ENCODE assay signal across 8 mouse cellular contexts in the genomic region with DNA sequence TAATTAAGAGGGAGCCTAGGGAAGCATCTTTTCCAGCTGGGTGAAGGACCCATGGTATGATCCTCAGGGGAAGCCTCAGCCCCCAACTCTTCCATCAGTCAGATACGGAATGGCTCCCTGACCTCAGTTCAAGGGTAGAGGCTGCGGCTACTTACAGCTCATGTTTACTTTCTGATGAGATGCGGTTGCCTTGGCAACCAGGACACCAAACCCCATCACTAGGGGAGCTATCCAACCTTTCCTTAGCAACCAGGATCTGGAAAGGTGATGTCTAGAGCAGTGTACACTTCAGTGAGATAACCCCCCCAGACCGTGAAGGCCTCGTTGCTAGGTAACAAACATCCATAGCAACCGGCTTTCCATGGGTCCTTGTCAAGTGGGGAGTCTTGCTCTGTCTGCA. TPM values are rescaled to one million over a fixed set of nuclear protein-coding genes. Genes with fewer than 3 reads are reported as not detected.
DNase-seq lines count a peak whose midpoint lies in the region; ATAC-seq and TF ChIP-seq lines count a peak whose summit lies in the region.

No protein-coding gene starts in this region.

- H3K4me1 ChIP-seq in heart, adult 2 months (ENCODE audit: control insufficient read depth, insufficient read depth, low read length): peaks cover 15% of the 10 kb centered on the region
- peaks cover 29% of the 10 kb centered on the region for H3K4me1 ChIP-seq in heart, embryonic 11.5 days (ENCODE audit: control insufficient read depth, insufficient read depth, low read length)
- H3K4me1 ChIP-seq in CH12.LX (ENCODE audit: control insufficient read depth in 1 of 2, insufficient read depth in 2 of 2): peaks cover 0 to 35% of the 10 kb centered on the region in 2 experiments; a peak in 2 of 4 replicates
- peaks cover 40% of the 10 kb centered on the region for H3K4me1 ChIP-seq in kidney, embryonic 16.5 days (ENCODE audit: insufficient read depth, low read length)
- H3K4me1 ChIP-seq in stomach, postnatal 0 days (replicated peaks; ENCODE audit: control insufficient read depth, insufficient read depth): peaks cover 11% of the 10 kb centered on the region; the same call in 1 of the 2 replicates

- H3K36me3 ChIP-seq in heart, adult 2 months (ENCODE audit: control insufficient read depth, insufficient read depth, low read length): peaks cover 26% of the 10 kb centered on the region
- peaks cover 23% of the 10 kb centered on the region for H3K36me3 ChIP-seq in heart, embryonic 11.5 days (ENCODE audit: control insufficient read depth, insufficient read depth, low read length)
- peaks cover 35 to 53% of the 10 kb centered on the region in 2 experiments for H3K36me3 ChIP-seq in CH12.LX (replicated peaks in 1 of 2; ENCODE audit: control insufficient read depth in 1 of 2, insufficient read depth in 1 of 2, low read length in 1 of 2)
- peaks cover 34% of the 10 kb centered on the region for H3K36me3 ChIP-seq in kidney, embryonic 16.5 days (ENCODE audit: insufficient read depth, low read length)
- peaks cover 27% of the 10 kb centered on the region for H3K36me3 ChIP-seq in stomach, postnatal 0 days (ENCODE audit: control insufficient read depth, insufficient read depth, low read length)

- ATAC-seq in heart, embryonic 11.5 days (replicated peaks; ENCODE audit: insufficient number of reproducible peaks, low FRiP score, low TSS enrichment): no peak
- no peak for ATAC-seq in kidney, embryonic 16.5 days (ENCODE audit: low FRiP score, low TSS enrichment)
- ATAC-seq in stomach, postnatal 0 days (ENCODE audit: low FRiP score, low TSS enrichment): no peak

- TF ChIP-seq EP300 in heart, adult 2 months (IDR thresholded peaks at IDR 0.05; ENCODE audit: insufficient read depth, low read depth, low read length): peak; percentile 36; the same call in 1 of the 2 replicates
- TF ChIP-seq EP300 in CH12.LX (IDR thresholded peaks at IDR 0.05; ENCODE audit: low read length): no peak
- no peak for TF ChIP-seq EP300 in stomach, postnatal 0 days (optimal IDR thresholded peaks at IDR 0.05)

- TF ChIP-seq POLR2A in heart, adult 2 months (IDR thresholded peaks at IDR 0.05; ENCODE audit: insufficient read depth, low read depth, low read length): no peak; the same call in none of the 2 replicates
- no peak for TF ChIP-seq POLR2A in CH12.LX (IDR thresholded peaks at IDR 0.05; ENCODE audit: low read depth, low read length)

- peak overlapping the region; percentile 99 for H3K27ac ChIP-seq in heart, adult 2 months
- no peak overlapping the region for H3K27ac ChIP-seq in heart, embryonic 11.5 days (ENCODE audit: low read depth, low read length)
- H3K27ac ChIP-seq in CH12.LX (ENCODE audit: insufficient read depth, low read depth): no peak overlapping the region
- no peak overlapping the region for H3K27ac ChIP-seq in kidney, embryonic 16.5 days (ENCODE audit: low read length)
- H3K27ac ChIP-seq in stomach, postnatal 0 days (replicated peaks): peak overlapping the region; percentile 4; the same call in 1 of the 2 replicates

- no peak for TF ChIP-seq CTCF in heart, adult 2 months (IDR thresholded peaks at IDR 0.05)
- no peak for TF ChIP-seq CTCF in CH12.LX (conservative IDR thresholded peaks at IDR 0.05 in 1 of 2, IDR thresholded peaks at IDR 0.05 in 1 of 2; ENCODE audit: low read depth in 2 of 2, low read length in 2 of 2)
- no peak for TF ChIP-seq CTCF in stomach, postnatal 0 days (IDR thresholded peaks at IDR 0.05; ENCODE audit: low read depth)

- peak overlapping the region; percentile 64; the same call in 1 of the 2 replicates for H3K9ac ChIP-seq in heart, adult 2 months (ENCODE audit: low read depth, low read length)
- H3K9ac ChIP-seq in heart, embryonic 11.5 days (ENCODE audit: low read depth, low read length): no peak overlapping the region
- no peak overlapping the region for H3K9ac ChIP-seq in CH12.LX (ENCODE audit: insufficient read depth, low read depth)
- H3K9ac ChIP-seq in kidney, embryonic 16.5 days (replicated peaks; ENCODE audit: low read length): 0 out of 2 replicates have a peak overlapping the region, but pooled peaks have one; percentile 89
- no peak overlapping the region for H3K9ac ChIP-seq in stomach, postnatal 0 days (ENCODE audit: low read length)

- DNase-seq in heart, adult 2 months: no peak
- no peak for DNase-seq in CH12.LX (ENCODE audit: extremely low read depth)
- DNase-seq in embryo, embryonic 10.5 days (ENCODE audit: low spot score): peak; percentile 76
- DNase-seq in stomach, postnatal 0 days (ENCODE audit: low spot score): no peak
- DNase-seq in gastrocnemius, adult 8-10 months (ENCODE audit: low spot score in 2 of 2): no peak
- no peak for DNase-seq in ovary, postnatal 14 days (ENCODE audit: low spot score)

- H3K79me2 ChIP-seq in heart, adult 2 months (replicated peaks; ENCODE audit: control insufficient read depth, insufficient read depth, low read length): no peaks in the 10 kb centered on the region
- peaks cover 3% of the 10 kb centered on the region for H3K79me2 ChIP-seq in CH12.LX (replicated peaks; ENCODE audit: control insufficient read depth, extremely low read depth, insufficient read depth, poor library complexity, severe bottlenecking)

- dilution Hi-C loops in CH12.LX (cut with MboI; ENCODE audit: extremely low pct_ligation_motif_present, extremely low pct_unique_long_range_greater_than_20kb, low sequenced_read_pairs): no loop called here

- no peak overlapping the region for H3K4me2 ChIP-seq in heart, embryonic 11.5 days
- H3K4me2 ChIP-seq in CH12.LX (ENCODE audit: insufficient read depth, low read depth, poor library complexity, severe bottlenecking): peak overlapping the region; percentile 91; the same call in 1 of the 2 replicates
- H3K4me2 ChIP-seq in kidney, embryonic 16.5 days (replicated peaks; ENCODE audit: low read depth, low read length): no peak overlapping the region
- H3K4me2 ChIP-seq in stomach, postnatal 0 days (replicated peaks; ENCODE audit: low read depth): no peak overlapping the region

- no peak for TF ChIP-seq RAD21 in CH12.LX (IDR thresholded peaks at IDR 0.05; ENCODE audit: low read depth, low read length)

- H3K27me3 ChIP-seq in heart, adult 2 months (ENCODE audit: control insufficient read depth, insufficient read depth, low read length): no peaks in the 10 kb centered on the region
- H3K27me3 ChIP-seq in heart, embryonic 11.5 days (ENCODE audit: control insufficient read depth, insufficient read depth, low read length): no peaks in the 10 kb centered on the region
- H3K27me3 ChIP-seq in CH12.LX (replicated peaks): no peaks in the 10 kb centered on the region
- no peaks in the 10 kb centered on the region for H3K27me3 ChIP-seq in kidney, embryonic 16.5 days (ENCODE audit: insufficient read depth, low read length)
- H3K27me3 ChIP-seq in stomach, postnatal 0 days (ENCODE audit: control insufficient read depth, insufficient read depth, low read length): no peaks in the 10 kb centered on the region

- H3K4me3 ChIP-seq in heart, adult 2 months: no peak overlapping the region; the same call in 1 of the 2 replicates
- no peak overlapping the region for H3K4me3 ChIP-seq in heart, embryonic 11.5 days (ENCODE audit: low read depth, low read length)
- no peak overlapping the region for H3K4me3 ChIP-seq in CH12.LX (replicated peaks in 1 of 3; ENCODE audit: low read depth in 2 of 3, low read length in 2 of 3, poor library complexity in 1 of 3)
- H3K4me3 ChIP-seq in kidney, embryonic 16.5 days (ENCODE audit: low read length): no peak overlapping the region
- H3K4me3 ChIP-seq in stomach, postnatal 0 days (ENCODE audit: low read depth, low read length): no peak overlapping the region

- H3K9me3 ChIP-seq in heart, embryonic 11.5 days (replicated peaks; ENCODE audit: control insufficient read depth, low read length): no peaks in the 10 kb centered on the region
- no peaks in the 10 kb centered on the region for H3K9me3 ChIP-seq in CH12.LX (replicated peaks; ENCODE audit: low read length)
- H3K9me3 ChIP-seq in kidney, embryonic 16.5 days (ENCODE audit: low read length): no peaks in the 10 kb centered on the region
- H3K9me3 ChIP-seq in stomach, postnatal 0 days (ENCODE audit: control insufficient read depth, low read length): no peaks in the 10 kb centered on the region

- in situ Hi-C loops in CH12.LX (cut with MboI; ENCODE audit: low pct_ligation_motif_present, low pct_unique_long_range_greater_than_20kb, low sequenced_read_pairs): no loop called here

- intact Hi-C loops in heart, adult 2 months (cut with DNase I): no loop called here

- WGBS in heart, adult 2 months: 33% methylated on average over 6 of the region's 6 CpGs
- 46% methylated on average over 6 of the region's 6 CpGs for WGBS in heart, embryonic 11.5 days (ENCODE audit: insufficient replicate concordance)
- 54% methylated on average over 6 of the region's 6 CpGs for WGBS in kidney, embryonic 16.5 days
- WGBS in stomach, postnatal 0 days: 35% methylated on average over 6 of the region's 6 CpGs

RNA-seq across cellular contexts. Expression of gene Dbp, which starts 4.1 kb away (rescaled TPM):
- total RNA-seq in heart, adult 2 months (2021): 100 to 1,000 TPM in 1 of 2 experiments, 1 to 10 TPM in 1; 6.4 to 134 TPM
- polyA plus RNA-seq in heart, adult 2 months (2012; rRNA removed): 49.3 and 93.6 TPM in 2 replicates
- polyA plus RNA-seq in heart, embryonic 11.5 days (2014; fragmentation: Nextera tagmentation; extraction: Ambion mirVana): 3.3 and 3.5 TPM in 2 replicates
- total RNA-seq in CH12.LX (2012; rRNA removed) (7.9 and 8.5 TPM in 2 replicates), CH12.LX (2014; rRNA removed) (11.0 and 12.4 TPM in 2 replicates)
- 7.2 and 10.4 TPM in 2 replicates for polyA plus RNA-seq in CH12.LX (2012; ENCODE audit: insufficient read length, low read depth)
- polyA plus RNA-seq in kidney, embryonic 16.5 days (2015; fragmentation: Nextera tagmentation; extraction: Ambion mirVana): 4.1 and 4.3 TPM in 2 replicates
- 8.8 and 12.6 TPM in 2 replicates for polyA plus RNA-seq in stomach, postnatal 0 days (2015; fragmentation: Nextera tagmentation; extraction: Ambion mirVana)
- 100 to 1,000 TPM in 3 of 4 experiments, 10 to 100 TPM in 1; 69.5 to 173 (median 143) TPM for total RNA-seq in gastrocnemius, adult 8-10 months (2022)

RNA-seq across cellular contexts. Expression of gene Rpl18, which starts 6.2 kb away (rescaled TPM):
- total RNA-seq in heart, adult 2 months (2021): 100 to 1,000 TPM; 496 to 617 TPM
- 580 and 697 TPM in 2 replicates for polyA plus RNA-seq in heart, adult 2 months (2012; rRNA removed)
- 764 and 836 TPM in 2 replicates for polyA plus RNA-seq in heart, embryonic 11.5 days (2014; fragmentation: Nextera tagmentation; extraction: Ambion mirVana)
- 3,614 and 3,766 TPM in 2 replicates for total RNA-seq in CH12.LX (2012; rRNA removed)
- total RNA-seq in CH12.LX (2014; rRNA removed): 3,153 and 3,204 TPM in 2 replicates
- 2,393 and 2,438 TPM in 2 replicates for polyA plus RNA-seq in CH12.LX (2012; ENCODE audit: insufficient read length, low read depth)
- 1,042 and 1,047 TPM in 2 replicates for polyA plus RNA-seq in kidney, embryonic 16.5 days (2015; fragmentation: Nextera tagmentation; extraction: Ambion mirVana)
- polyA plus RNA-seq in stomach, postnatal 0 days (2015; fragmentation: Nextera tagmentation; extraction: Ambion mirVana): 893 and 919 TPM in 2 replicates
- 100 to 1,000 TPM; 479 to 609 (median 594) TPM for total RNA-seq in gastrocnemius, adult 8-10 months (2022)

RNA-seq across cellular contexts. Expression of gene Sphk2, which starts 8.8 kb away (rescaled TPM):
- total RNA-seq in heart, adult 2 months (2021): 10 to 100 TPM; 15.9 to 18.2 TPM
- 24.1 and 24.9 TPM in 2 replicates for polyA plus RNA-seq in heart, adult 2 months (2012; rRNA removed)
- 13.2 and 17.3 TPM in 2 replicates for polyA plus RNA-seq in heart, embryonic 11.5 days (2014; fragmentation: Nextera tagmentation; extraction: Ambion mirVana)
- total RNA-seq in CH12.LX (2012; rRNA removed) (16.6 and 19.2 TPM in 2 replicates), CH12.LX (2014; rRNA removed) (7.3 and 9.4 TPM in 2 replicates)
- 21.8 and 22.4 TPM in 2 replicates for polyA plus RNA-seq in CH12.LX (2012; ENCODE audit: insufficient read length, low read depth)
- 36.2 and 36.7 TPM in 2 replicates for polyA plus RNA-seq in kidney, embryonic 16.5 days (2015; fragmentation: Nextera tagmentation; extraction: Ambion mirVana)
- 23.6 and 24.5 TPM in 2 replicates for polyA plus RNA-seq in stomach, postnatal 0 days (2015; fragmentation: Nextera tagmentation; extraction: Ambion mirVana)
- total RNA-seq in gastrocnemius, adult 8-10 months (2022): 10 to 100 TPM; 10.6 to 15.0 (median 13.0) TPM

RNA-seq across cellular contexts. Expression of gene Car11, which starts 9.4 kb away (rescaled TPM):
- total RNA-seq in heart, adult 2 months (2021): 1 to 10 TPM; 5.2 to 6.8 TPM
- 10.6 and 14.4 TPM in 2 replicates for polyA plus RNA-seq in heart, adult 2 months (2012; rRNA removed)
- 3.3 and 5.5 TPM in 2 replicates for polyA plus RNA-seq in heart, embryonic 11.5 days (2014; fragmentation: Nextera tagmentation; extraction: Ambion mirVana)
- 0.25 TPM in 1 of 2 replicates, not detected in the other for total RNA-seq in CH12.LX (2012; rRNA removed)
- not detected in 2 replicates for total RNA-seq in CH12.LX (2014; rRNA removed)
- polyA plus RNA-seq in CH12.LX (2012; ENCODE audit: insufficient read length, low read depth): 0.61 TPM in 1 of 2 replicates, not detected in the other
- 10.7 and 11.6 TPM in 2 replicates for polyA plus RNA-seq in kidney, embryonic 16.5 days (2015; fragmentation: Nextera tagmentation; extraction: Ambion mirVana)
- 2.7 and 4.4 TPM in 2 replicates for polyA plus RNA-seq in stomach, postnatal 0 days (2015; fragmentation: Nextera tagmentation; extraction: Ambion mirVana)
- 10 to 100 TPM; 14.3 to 18.2 (median 16.1) TPM for total RNA-seq in gastrocnemius, adult 8-10 months (2022)

RNA-seq across cellular contexts. Expression of gene Fam83e, which starts 12.0 kb away (rescaled TPM):
- under 1 TPM; 0.13 to 0.34 TPM for total RNA-seq in heart, adult 2 months (2021)
- 0.64 and 1.1 TPM in 2 replicates for polyA plus RNA-seq in heart, adult 2 months (2012; rRNA removed)
- polyA plus RNA-seq in heart, embryonic 11.5 days (2014; fragmentation: Nextera tagmentation; extraction: Ambion mirVana): 0.58 and 0.67 TPM in 2 replicates
- total RNA-seq in CH12.LX (2012; rRNA removed) (1.3 and 1.4 TPM in 2 replicates), CH12.LX (2014; rRNA removed) (0.13 and 0.39 TPM in 2 replicates)
- polyA plus RNA-seq in CH12.LX (2012; ENCODE audit: insufficient read length, low read depth): 0.40 and 0.74 TPM in 2 replicates
- 1.1 and 1.2 TPM in 2 replicates for polyA plus RNA-seq in kidney, embryonic 16.5 days (2015; fragmentation: Nextera tagmentation; extraction: Ambion mirVana)
- polyA plus RNA-seq in stomach, postnatal 0 days (2015; fragmentation: Nextera tagmentation; extraction: Ambion mirVana): 21.6 and 24.8 TPM in 2 replicates
- total RNA-seq in gastrocnemius, adult 8-10 months (2022): under 1 TPM in 2 of 4 experiments, not detected in 2; 0.10 to 0.38 TPM

Comparison
In these comparisons a context has a peak if more than half of its experiments do, and no peak if none do; other contexts are left out.
1. H3K27ac ChIP-seq: peak in heart, adult 2 months (single experiment) and stomach, postnatal 0 days (single experiment); none in heart, embryonic 11.5 days (single experiment), CH12.LX (single experiment) and kidney, embryonic 16.5 days (single experiment).
2. H3K9ac ChIP-seq: peak in heart, adult 2 months (single experiment) and kidney, embryonic 16.5 days (single experiment); none in heart, embryonic 11.5 days (single experiment), CH12.LX (single experiment) and stomach, postnatal 0 days (single experiment).